Mouse (Mus musculus) lung, postnatal 0 days (tissue): Measurements from ENCODE around the gene Cdk8.

Source experiments
- CTCF ChIP-seq: IDR thresholded peaks from 2 replicates; pipeline ENCODE4 v1.5.1; 2016; ENCODE audit warnings: antibody characterized with exemption, mild to moderate bottlenecking
- EP300 ChIP-seq: IDR thresholded peaks from 2 replicates; pipeline ENCODE4 v1.6.1; 2016; ENCODE audit warnings: antibody characterized with exemption, mild to moderate bottlenecking, control low read depth

GRCm38 (mm10) chr5:146293919-146294700 is 63.1 kb downstream of the Cdk8 start:
- TF ChIP-seq EP300 (peak; percentile 24; the same call in 1 of the 2 replicates), CTCF (no peak)
